Mouse (Mus musculus) kidney, adult 2 months (tissue): Measurements from ENCODE around the gene Gm44973.

Source experiments
- CTCF ChIP-seq: fragments of 200-500 bp; conservative IDR thresholded peaks from 2 replicates; pipeline ENCODE4 v1.5.1; 2011; ENCODE audit warnings: low read depth, mild to moderate bottlenecking, control low read depth, low read length, moderate library complexity, mixed read lengths; ENCODE audit not compliant: insufficient read depth, insufficient read length
- POLR2A ChIP-seq: fragments of 200-500 bp; IDR thresholded peaks from one replicate; pipeline ENCODE4 v1.6.1; 2011; ENCODE audit warnings: low read depth, low read length, control low read depth

DNA sequence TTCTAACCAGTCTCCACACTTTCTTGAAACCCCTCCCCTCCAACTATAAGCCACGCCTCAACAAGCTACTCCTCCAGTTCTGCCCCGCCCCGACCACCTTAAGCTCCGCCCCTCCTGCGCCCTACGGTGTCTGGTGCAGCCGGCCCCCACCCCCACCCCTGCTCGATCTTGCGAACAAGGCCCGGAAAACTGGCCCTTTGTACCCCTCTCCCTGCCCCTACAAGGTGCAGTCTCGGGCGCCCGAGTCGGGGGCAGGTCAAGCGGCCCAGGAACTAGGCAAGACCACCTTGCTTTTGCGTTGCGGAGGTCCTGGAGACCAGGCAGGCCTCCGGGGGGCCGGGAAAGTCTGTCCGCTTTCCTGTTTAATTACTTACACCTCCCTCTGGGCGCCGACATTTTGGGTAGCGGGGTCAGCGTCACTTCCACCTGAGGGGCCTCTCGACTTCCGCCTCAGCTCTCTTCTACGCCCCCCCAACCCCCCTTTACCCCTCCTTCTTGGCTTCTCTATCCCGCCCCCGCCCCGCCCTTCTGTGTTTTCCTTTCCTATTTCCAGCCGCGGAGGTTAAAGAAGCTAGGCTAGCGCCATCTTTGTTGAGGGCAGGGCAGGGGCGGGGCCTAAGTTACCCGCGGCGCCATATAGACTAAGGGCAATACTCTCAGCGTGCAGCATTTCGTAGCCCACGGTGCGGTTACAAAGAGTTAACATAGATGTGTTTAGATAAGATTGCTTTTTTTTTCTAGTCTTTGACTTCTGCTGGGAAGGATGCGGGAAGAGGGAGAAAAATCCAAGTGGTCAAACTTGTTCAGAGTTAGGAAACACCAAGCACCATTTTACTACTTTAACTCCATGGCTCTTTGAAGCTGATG is 812 bp upstream of the Gm44973 start, which contains the start of the genes Zfp524 and Fiz1:
- no peak for TF ChIP-seq CTCF
- TF ChIP-seq POLR2A, result no peak
